Mouse (Mus musculus) midbrain, embryonic 12.5 days (tissue): ENCODE results near the gene Ppfia4. TPM values are rescaled to one million over a fixed set of nuclear protein-coding genes. Genes with fewer than 3 reads are reported as not detected.
"Not testable (repeated sequence)": the region's sequence is repeated elsewhere in the genome, so short reads cannot be mapped to it uniquely, and the experiment has no call there.

Source experiments
- ATAC-seq: fragments of 200-750 bp; cut with Nextera tagmentation; 2 replicates; pipeline ENCODE4 v1.8.0; 2017; ENCODE audit warnings: low read depth, moderate TSS enrichment, moderate library complexity; ENCODE audit not compliant: low FRiP score
- H3K27ac ChIP-seq: fragments of 300-500 bp; sonication (generic); replicated peaks from 2 replicates; pipeline ENCODE4 v1.5.1; 2016; ENCODE audit warnings: mild to moderate bottlenecking
- H3K27me3 ChIP-seq: fragments of 300-500 bp; sonication (generic); 2 replicates; pipeline ENCODE4 v1.6.1; 2016; ENCODE audit warnings: mild to moderate bottlenecking
- H3K36me3 ChIP-seq: fragments of 300-500 bp; sonication (generic); 2 replicates; pipeline ENCODE4 v1.6.1; 2016
- H3K4me1 ChIP-seq: fragments of 300-500 bp; sonication (generic); 2 replicates; pipeline ENCODE4 v1.6.1; 2016
- H3K4me2 ChIP-seq: fragments of 300-500 bp; sonication (generic); replicated peaks from 2 replicates; pipeline ENCODE4 v1.6.1; 2016; ENCODE audit warnings: mild to moderate bottlenecking, moderate library complexity
- H3K4me3 ChIP-seq: fragments of 300-500 bp; sonication (generic); 2 replicates; pipeline ENCODE4 v1.5.1; 2016; ENCODE audit warnings: mild to moderate bottlenecking
- H3K9ac ChIP-seq: fragments of 300-500 bp; sonication (generic); replicated peaks from 2 replicates; pipeline ENCODE4 v1.6.1; 2016; ENCODE audit warnings: mild to moderate bottlenecking, moderate library complexity
- H3K9me3 ChIP-seq: fragments of 300-500 bp; sonication (generic); 2 replicates; pipeline ENCODE4 v1.6.1; 2016; ENCODE audit warnings: mild to moderate bottlenecking
- WGBS: fragments of 180-500 bp; shearing (Covaris S2); methylation state at CpG from one replicate; pipeline ENCODE4 v1.1.7; 2016; 5-methylcytosine and 5-hydroxymethylcytosine counted together
- polyA plus RNA-seq: library from polyadenylated mRNA; unstranded; fragments of >200 nt; fragmentation: Nextera tagmentation; extraction: Ambion mirVana; gene quantifications from 2 replicates; pipeline ENCODE4 v1.2.1, GENCODE M21; 2016

Gene Ppfia4
- polyA plus RNA-seq, 1 experiment from 2014 or later = 5.1 TPM

- Histone ChIP-seq H3K27me3 (0 out of 2 replicates have a peak, but pooled peaks cover 5% of the 10 kb centered on the region), H3K4me1 (peaks cover 3% of the 10 kb centered on the region; the same call in 1 of the 2 replicates), H3K9me3 (no peaks in the 10 kb centered on the region), H3K4me2 (no peak overlapping the region), H3K4me3 (no peak overlapping the region), H3K36me3 (no peaks in the 10 kb centered on the region), H3K27ac (no peak overlapping the region), H3K9ac (no peak overlapping the region)
- 80% methylated on average over 13 of the region's 13 CpGs for WGBS
- ATAC-seq = no peak
Measured at GRCm38 (mm10) chr1:134275616-134276464, 56.9 kb downstream of the Ppfia4 start.

- Histone ChIP-seq H3K4me1 (peaks cover 3% of the 10 kb centered on the region; the same call in 1 of the 2 replicates), H3K4me3 (no peak overlapping the region), H3K27me3 (0 out of 2 replicates have a peak, but pooled peaks cover 5% of the 10 kb centered on the region), H3K9ac (no peak overlapping the region), H3K36me3 (no peaks in the 10 kb centered on the region), H3K27ac (no peak overlapping the region), H3K9me3 (no peaks in the 10 kb centered on the region), H3K4me2 (no peak overlapping the region)
- WGBS = 85% methylated on average over 7 of the region's 7 CpGs
- no peak for ATAC-seq
Measured at GRCm38 (mm10) chr1:134274483-134274920, 58.2 kb downstream of the Ppfia4 start.

GRCm38 (mm10) chr1:134273493-134274395 lies 59.0 kb downstream of the Ppfia4 start:
- H3K9ac ChIP-seq = no peak overlapping the region
- 0 out of 2 replicates have a peak, but pooled peaks cover 5% of the 10 kb centered on the region for H3K27me3 ChIP-seq
- no peak overlapping the region for H3K4me2 ChIP-seq
- no peak overlapping the region for H3K4me3 ChIP-seq
- peaks cover 3% of the 10 kb centered on the region; the same call in 1 of the 2 replicates for H3K4me1 ChIP-seq
- no peak overlapping the region for H3K27ac ChIP-seq
- H3K9me3 ChIP-seq = no peaks in the 10 kb centered on the region
- ATAC-seq = no peak
- WGBS = 59% methylated on average over 9 of the region's 9 CpGs
- no peaks in the 10 kb centered on the region for H3K36me3 ChIP-seq

- no peak overlapping the region for H3K27ac ChIP-seq
- WGBS = 32% methylated on average over 5 of the region's 5 CpGs
- peaks cover 3% of the 10 kb centered on the region; the same call in 1 of the 2 replicates for H3K4me1 ChIP-seq
Measured at GRCm38 (mm10) chr1:134272754-134273250, 59.9 kb downstream of the Ppfia4 start.

GRCm38 (mm10) chr1:134270026-134270425 lies 62.7 kb downstream of the Ppfia4 start:
- no peak for ATAC-seq
- peaks cover 3% of the 10 kb centered on the region; the same call in 1 of the 2 replicates for H3K4me1 ChIP-seq
- no peaks in the 10 kb centered on the region for H3K36me3 ChIP-seq
- H3K4me2 ChIP-seq = no peak overlapping the region
- no peak overlapping the region for H3K27ac ChIP-seq
- WGBS = 64% methylated on average over 7 of the region's 7 CpGs
- no peak overlapping the region for H3K9ac ChIP-seq
- H3K4me3 ChIP-seq = no peak overlapping the region
- 0 out of 2 replicates have a peak, but pooled peaks cover 5% of the 10 kb centered on the region for H3K27me3 ChIP-seq
- no peaks in the 10 kb centered on the region for H3K9me3 ChIP-seq

More at GRCm38 (mm10) chr1:134272754-134273250, 59.9 kb downstream of the Ppfia4 start:
- Histone ChIP-seq H3K27me3 (0 out of 2 replicates have a peak, but pooled peaks cover 5% of the 10 kb centered on the region), H3K4me2 (no peak overlapping the region), H3K36me3 (no peaks in the 10 kb centered on the region), H3K9ac (no peak overlapping the region), H3K9me3 (no peaks in the 10 kb centered on the region), H3K4me3 (no peak overlapping the region)
- ATAC-seq = no peak

GRCm38 (mm10) chr1:134265797-134266196 lies 66.9 kb downstream of the Ppfia4 start:
- Histone ChIP-seq H3K36me3 (no peaks in the 10 kb centered on the region), H3K9ac (no peak overlapping the region), H3K27ac (no peak overlapping the region), H3K4me3 (no peak overlapping the region), H3K4me2 (no peak overlapping the region), H3K4me1 (no peaks in the 10 kb centered on the region), H3K9me3 (peaks cover 4% of the 10 kb centered on the region; the same call in 1 of the 2 replicates), H3K27me3 (no peaks in the 10 kb centered on the region)
- 52% methylated on average over 2 of the region's 2 CpGs for WGBS
- ATAC-seq = no peak

- Histone ChIP-seq H3K27me3 (no peaks in the 10 kb centered on the region), H3K9ac (no peak overlapping the region), H3K36me3 (no peaks in the 10 kb centered on the region), H3K4me3 (no peak overlapping the region), H3K4me2 (no peak overlapping the region), H3K9me3 (peaks cover 9% of the 10 kb centered on the region; the same call in 1 of the 2 replicates), H3K27ac (no peak overlapping the region), H3K4me1 (no peaks in the 10 kb centered on the region)
- 93% methylated on average over 6 of the region's 6 CpGs for WGBS
- ATAC-seq = no peak
Measured at GRCm38 (mm10) chr1:134264341-134264740, 68.4 kb downstream of the Ppfia4 start.

GRCm38 (mm10) chr1:134249681-134250080 lies 83.0 kb downstream of the Ppfia4 start:
- H3K9me3 ChIP-seq, H3K27ac ChIP-seq, H3K36me3 ChIP-seq, ATAC-seq, H3K9ac ChIP-seq, H3K4me2 ChIP-seq, H3K27me3 ChIP-seq, H3K4me1 ChIP-seq, H3K4me3 ChIP-seq: not testable (repeated sequence)
- 83% methylated on average over 1 of the region's 1 CpGs for WGBS

Other genes with a start within 250 kb of the Ppfia4 start
- not detected in 2 replicates for gene Chit1, start 221.7 kb downstream of the Ppfia4 start, polyA plus RNA-seq
- gene Chil1, start 150.8 kb downstream of the Ppfia4 start, polyA plus RNA-seq = 2.3 and 2.9 TPM in 2 replicates
- not detected in 2 replicates for gene Mybph, start 139.5 kb downstream of the Ppfia4 start, polyA plus RNA-seq
- gene Adora1, start 97.5 kb downstream of the Ppfia4 start, polyA plus RNA-seq = 0.64 and 1.0 TPM in 2 replicates
- 0.11 and 0.30 TPM in 2 replicates for gene Myog, start 42.9 kb downstream of the Ppfia4 start, polyA plus RNA-seq
- gene Tmem183a, start 29.1 kb upstream of the Ppfia4 start, polyA plus RNA-seq = 118 and 120 TPM in 2 replicates
- not detected in 2 replicates for gene 4933406M09Rik, start 53.0 kb upstream of the Ppfia4 start, polyA plus RNA-seq
- gene Cyb5r1, start 72.6 kb upstream of the Ppfia4 start, polyA plus RNA-seq = 20.7 and 26.4 TPM in 2 replicates
- gene Adipor1, start 82.5 kb upstream of the Ppfia4 start, polyA plus RNA-seq = 68.5 and 72.1 TPM in 2 replicates
- gene Klhl12, start 122.6 kb upstream of the Ppfia4 start, polyA plus RNA-seq = 31.3 and 32.7 TPM in 2 replicates
- gene Rabif, start 161.7 kb upstream of the Ppfia4 start, polyA plus RNA-seq = 42.6 and 45.6 TPM in 2 replicates
- gene Mgat4e, start 216.8 kb upstream of the Ppfia4 start, polyA plus RNA-seq = not detected in 2 replicates
- 102 and 111 TPM in 2 replicates for gene Kdm5b, start 227.2 kb upstream of the Ppfia4 start, polyA plus RNA-seq